Mouse (Mus musculus) spleen, adult 12 weeks (tissue): Measurements from ENCODE around the gene Tbcel.

ENCODE experiments used
- DNase-seq: peaks from one replicate; pipeline ENCODE4 v3.0.0; 2022; ENCODE audit warnings: low spot score

Tbcel gene

DNA sequence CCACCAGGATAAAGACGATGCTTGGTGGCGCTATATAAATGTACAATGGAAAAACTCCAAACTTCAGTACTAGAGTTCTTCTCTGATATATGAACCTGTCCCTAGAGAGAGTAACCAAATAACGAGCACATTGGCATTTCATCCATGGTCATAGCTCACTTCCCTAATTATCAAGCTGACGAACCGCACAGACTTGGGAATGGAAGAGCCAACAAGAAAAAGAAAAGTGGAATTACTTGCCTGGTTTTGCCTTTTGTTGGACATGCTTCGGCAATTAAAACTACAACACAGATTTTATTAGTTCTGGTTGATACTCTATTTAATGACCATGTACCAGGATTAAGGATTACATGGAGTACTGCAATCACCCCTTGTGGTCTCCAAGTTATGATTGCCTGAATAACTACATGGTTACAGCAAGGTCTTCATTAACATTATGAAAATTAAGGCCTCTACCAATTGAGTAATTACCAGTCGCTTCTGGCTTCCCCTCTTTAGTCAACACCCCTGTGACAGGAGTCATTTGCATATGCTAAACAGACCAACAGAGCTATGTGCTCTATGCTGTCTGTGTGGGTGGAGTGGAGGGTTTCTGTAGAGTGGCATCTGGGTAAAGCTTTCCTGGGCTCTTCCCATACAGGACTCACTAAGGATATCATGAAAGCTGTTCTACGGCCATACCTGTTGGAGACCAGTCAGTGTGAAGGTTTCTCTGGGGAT lies 124.8 kb downstream of the Tbcel start:
- no peak for DNase-seq

DNA sequence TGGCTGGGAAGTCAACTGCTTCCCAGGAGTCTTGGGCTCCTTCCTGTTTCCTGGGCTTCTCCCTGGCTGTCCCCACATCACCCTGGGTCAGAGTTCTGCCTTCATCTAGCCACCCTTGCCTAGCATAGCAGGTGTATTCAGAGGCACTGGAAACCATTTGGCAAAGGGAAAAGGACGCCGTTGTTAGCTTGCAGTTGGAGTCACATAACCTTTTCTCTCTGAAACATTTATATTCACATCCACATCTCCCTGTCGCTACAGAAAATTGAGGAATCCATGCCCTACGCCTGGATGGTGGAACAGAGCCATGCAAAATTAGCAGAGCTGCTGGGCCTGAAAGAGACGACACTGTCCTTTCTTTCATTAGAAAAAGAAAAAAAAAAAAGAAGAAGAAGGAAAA lies 125.5 kb downstream of the Tbcel start:
- DNase-seq = no peak

DNA sequence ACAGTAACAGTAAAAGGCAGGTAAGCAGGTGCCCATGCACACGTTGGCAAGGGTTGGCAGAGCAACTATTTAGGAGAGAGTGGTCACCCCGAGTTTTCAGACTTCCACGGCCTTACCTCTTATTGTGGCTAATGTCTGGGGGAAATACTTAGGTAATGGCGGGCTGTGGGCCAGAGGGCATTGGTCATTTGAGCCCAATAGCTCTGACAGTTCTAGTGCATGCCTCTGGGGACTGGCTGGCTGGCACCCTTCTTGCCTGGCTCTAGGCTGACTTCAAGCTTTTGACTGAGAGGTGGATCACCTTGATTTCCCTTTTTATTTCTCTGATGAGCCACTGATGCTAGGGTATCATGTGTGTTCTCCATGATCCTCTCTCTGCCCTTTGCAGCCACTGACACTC lies 129.5 kb downstream of the Tbcel start:
- no peak for DNase-seq

DNA sequence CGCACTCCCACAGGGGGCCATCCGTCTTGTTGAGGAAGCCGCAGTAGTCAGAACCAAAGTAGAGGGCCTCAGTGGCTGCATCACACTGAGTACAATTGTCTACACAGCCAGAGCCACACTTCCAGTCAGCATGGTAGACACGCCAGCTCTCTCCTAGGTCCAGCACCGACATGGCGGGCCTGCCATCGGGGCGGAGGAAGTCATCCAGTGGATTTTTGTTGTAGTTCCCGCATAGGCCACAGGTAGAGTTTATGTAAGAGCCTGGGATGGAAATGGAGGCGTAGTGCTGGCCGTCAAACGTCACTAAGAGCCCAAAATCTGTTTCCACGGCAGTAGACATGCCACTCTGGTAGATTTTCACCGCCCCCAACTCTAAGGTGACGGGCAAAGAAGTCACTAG lies 130.0 kb downstream of the Tbcel start:
- DNase-seq = no peak

DNA sequence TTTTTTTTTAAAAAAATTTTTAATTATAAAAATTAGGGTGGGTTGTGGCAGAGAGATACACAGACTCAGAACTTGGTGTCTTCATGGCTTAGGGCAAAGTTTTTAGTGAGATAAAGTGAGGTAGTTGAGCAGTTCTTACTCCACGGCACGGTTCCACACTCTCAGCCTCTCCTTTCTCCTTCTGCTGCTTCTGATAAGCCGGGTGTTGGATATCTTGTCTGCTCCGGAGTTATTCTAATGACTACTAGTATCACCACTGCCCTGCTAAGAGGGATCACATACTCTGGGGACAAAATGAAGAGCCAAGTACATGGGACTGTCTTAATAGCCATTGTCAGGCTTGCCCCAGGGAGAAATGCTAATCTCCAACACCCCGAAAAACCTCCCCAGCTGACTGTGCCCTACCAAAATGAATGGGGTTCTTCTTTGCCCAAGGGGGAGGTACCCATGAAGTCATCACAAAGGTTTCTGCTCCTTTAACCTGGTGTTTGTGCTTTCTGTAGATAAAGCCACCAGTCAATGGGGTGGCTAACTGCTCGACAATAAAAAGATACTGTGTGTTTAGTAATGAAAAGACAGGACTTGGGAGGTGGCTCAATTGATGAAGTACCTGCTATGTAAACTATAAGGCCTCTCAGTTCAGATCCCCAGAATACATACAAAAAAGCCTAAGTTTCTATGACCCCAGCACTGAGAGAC lies 135.8 kb downstream of the Tbcel start:
- DNase-seq = peak; percentile 5
